Mouse (Mus musculus) forebrain, embryonic 14.5 days (tissue): ENCODE measurements around the gene Strn3. TPM values are rescaled to one million over a fixed set of nuclear protein-coding genes. Genes with fewer than 3 reads are reported as not detected.
A peak's percentile ranks its signal among the peaks of the same experiment; 100 is the strongest.

ENCODE experiments used
- ATAC-seq: fragments of 200-750 bp; cut with Nextera tagmentation; 2 replicates; pipeline ENCODE4 v1.8.0; 2017; ENCODE audit warnings: mild to moderate bottlenecking, moderate library complexity
- DNase-seq: peaks from one replicate; pipeline ENCODE4 v3.0.0-alpha.2; 2015; ENCODE audit warnings: low spot score
- H3K27ac ChIP-seq: fragments of 300-500 bp; sonication (generic); 2 replicates; pipeline ENCODE4 v1.5.1; 2014; ENCODE audit warnings: low read depth, mild to moderate bottlenecking, control low read depth, low read length, moderate library complexity
- H3K27me3 ChIP-seq: fragments of 300-500 bp; sonication (generic); replicated peaks from 2 replicates; pipeline ENCODE4 v1.6.1; 2014; ENCODE audit warnings: low read length, control low read depth, mixed read lengths; ENCODE audit not compliant: control insufficient read depth, insufficient read depth
- H3K36me3 ChIP-seq: fragments of 300-500 bp; sonication (generic); 2 replicates; pipeline ENCODE4 v1.6.1; 2014; ENCODE audit warnings: low read length, control low read depth; ENCODE audit not compliant: control insufficient read depth, insufficient read depth
- H3K4me1 ChIP-seq: fragments of 300-500 bp; sonication (generic); 2 replicates; pipeline ENCODE4 v1.6.1; 2014; ENCODE audit warnings: antibody characterized with exemption, low read length, control low read depth; ENCODE audit not compliant: control insufficient read depth, insufficient read depth
- H3K4me2 ChIP-seq: fragments of 300-500 bp; sonication (generic); 2 replicates; pipeline ENCODE4 v1.6.1; 2014; ENCODE audit warnings: mild to moderate bottlenecking, control low read depth, low read length
- H3K4me3 ChIP-seq: fragments of 300-500 bp; sonication (generic); 2 replicates; pipeline ENCODE4 v1.5.1; 2014; ENCODE audit warnings: low read depth, low read length, control low read depth
- H3K9ac ChIP-seq: fragments of 300-500 bp; sonication (generic); 2 replicates; pipeline ENCODE4 v1.6.1; 2014; ENCODE audit warnings: mild to moderate bottlenecking, low read length, control low read depth, moderate library complexity
- H3K9me3 ChIP-seq: fragments of 300-500 bp; sonication (generic); replicated peaks from 2 replicates; pipeline ENCODE4 v1.6.1; 2016; ENCODE audit warnings: low read length, control low read depth, mixed read lengths; ENCODE audit not compliant: control insufficient read depth
- WGBS: fragments of 180-500 bp; shearing (Covaris S2); extraction: QIAGEN DNeasy Blood & Tissue Kit; methylation state at CpG from one replicate; pipeline ENCODE4 v1.1.7; 2014; 5-methylcytosine and 5-hydroxymethylcytosine counted together
- polyA plus RNA-seq: library from polyadenylated mRNA; unstranded; fragments of >200 nt; fragmentation: Nextera tagmentation; extraction: Ambion mirVana; gene quantifications from 2 replicates; pipeline ENCODE4 v1.2.1, GENCODE M21; 2014

Gene Strn3
- polyA plus RNA-seq, 1 experiment from 2014 or later: 46.9 TPM

GRCm38 (mm10) chr12:51641871-51642270 lies 49.8 kb downstream of the Strn3 start:
- Histone ChIP-seq H3K27ac (no peak overlapping the region), H3K9me3 (no peaks in the 10 kb centered on the region), H3K4me1 (no peaks in the 10 kb centered on the region), H3K4me2 (no peak overlapping the region), H3K9ac (no peak overlapping the region), H3K36me3 (peaks cover 7% of the 10 kb centered on the region), H3K27me3 (no peaks in the 10 kb centered on the region), H3K4me3 (no peak overlapping the region)
- DNase-seq: no peak
- ATAC-seq: no peak
- WGBS: 81% methylated on average over 6 of the region's 6 CpGs

DNA sequence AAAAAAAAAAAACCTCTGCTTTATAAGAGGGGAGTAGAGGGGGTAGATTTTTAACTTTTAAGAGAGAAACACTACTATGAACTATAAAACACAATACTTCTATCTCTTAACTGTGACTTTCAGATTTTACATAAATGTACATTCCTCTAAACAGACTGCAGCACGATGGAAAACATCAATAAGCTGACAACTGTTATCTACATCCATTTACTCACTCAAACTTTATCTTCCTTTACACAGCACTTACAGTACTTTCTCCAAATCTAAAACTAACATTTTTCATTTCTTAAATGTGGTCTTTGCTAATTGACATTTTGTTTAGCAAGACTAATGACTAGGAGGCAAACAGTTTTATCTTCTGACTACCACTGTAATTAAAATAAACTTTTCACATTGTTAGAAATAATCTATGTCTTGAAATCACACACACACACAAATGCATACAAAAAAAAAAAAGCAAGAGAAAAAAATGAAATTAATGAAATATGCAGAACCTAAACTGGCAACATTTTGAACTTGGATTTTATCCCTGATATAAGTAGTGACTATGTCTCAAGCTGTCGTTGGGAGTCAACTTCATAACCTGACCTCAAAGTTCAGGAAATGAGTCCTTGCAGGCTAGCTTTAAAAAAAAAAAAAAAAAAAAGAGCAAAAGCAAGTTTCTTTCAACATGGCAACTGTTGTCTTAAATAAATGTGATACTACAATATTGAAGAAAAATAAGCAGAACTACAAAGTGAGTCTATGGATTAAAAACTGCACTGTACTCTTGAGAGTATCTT lies 54.8 kb downstream of the Strn3 start:
- ATAC-seq: no peak
- DNase-seq: no peak
- Histone ChIP-seq H3K27me3 (no peaks in the 10 kb centered on the region), H3K27ac (no peak overlapping the region), H3K9me3 (no peaks in the 10 kb centered on the region), H3K4me3 (no peak overlapping the region), H3K4me1 (no peaks in the 10 kb centered on the region), H3K36me3 (no peaks in the 10 kb centered on the region), H3K9ac (no peak overlapping the region), H3K4me2 (no peak overlapping the region)
- 88% methylated on average over 2 of the region's 2 CpGs for WGBS

- Histone ChIP-seq H3K9me3 (no peaks in the 10 kb centered on the region), H3K27ac (no peak overlapping the region), H3K4me3 (no peak overlapping the region), H3K4me1 (no peaks in the 10 kb centered on the region), H3K4me2 (no peak overlapping the region), H3K9ac (no peak overlapping the region), H3K36me3 (no peaks in the 10 kb centered on the region), H3K27me3 (no peaks in the 10 kb centered on the region)
- DNase-seq (no peak), ATAC-seq (no peak)
- WGBS: 98% methylated on average over 2 of the region's 2 CpGs
Measured at GRCm38 (mm10) chr12:51636260-51636659, 55.4 kb downstream of the Strn3 start.

GRCm38 (mm10) chr12:51633481-51633880 lies 58.2 kb downstream of the Strn3 start:
- no peak overlapping the region for H3K4me2 ChIP-seq
- no peak for ATAC-seq
- H3K9ac ChIP-seq: no peak overlapping the region
- H3K9me3 ChIP-seq: no peaks in the 10 kb centered on the region
- H3K27ac ChIP-seq: no peak overlapping the region
- DNase-seq: no peak
- WGBS: 91% methylated on average over 4 of the region's 4 CpGs
- no peak overlapping the region for H3K4me3 ChIP-seq
- no peaks in the 10 kb centered on the region for H3K36me3 ChIP-seq
- no peaks in the 10 kb centered on the region for H3K4me1 ChIP-seq
- no peaks in the 10 kb centered on the region for H3K27me3 ChIP-seq

GRCm38 (mm10) chr12:51623366-51623694 lies 68.4 kb downstream of the Strn3 start:
- no peak for DNase-seq

GRCm38 (mm10) chr12:51622670-51623365 lies 68.9 kb downstream of the Strn3 start:
- WGBS: 68% methylated on average over 5 of the region's 5 CpGs
- Histone ChIP-seq H3K4me2 (no peak overlapping the region), H3K4me3 (no peak overlapping the region), H3K36me3 (peaks cover 28% of the 10 kb centered on the region), H3K27ac (no peak overlapping the region), H3K4me1 (no peaks in the 10 kb centered on the region), H3K27me3 (no peaks in the 10 kb centered on the region), H3K9me3 (no peaks in the 10 kb centered on the region), H3K9ac (no peak overlapping the region)
- ATAC-seq (peak; percentile 85), DNase-seq (peak; percentile 84)

More at GRCm38 (mm10) chr12:51623366-51623694, 68.4 kb downstream of the Strn3 start:
- H3K36me3 ChIP-seq: peaks cover 24% of the 10 kb centered on the region
- ATAC-seq: peak; percentile 44; the same call in 1 of the 2 replicates
- no peaks in the 10 kb centered on the region for H3K9me3 ChIP-seq
- H3K27ac ChIP-seq: no peak overlapping the region
- no peak overlapping the region for H3K4me2 ChIP-seq
- no peak overlapping the region for H3K4me3 ChIP-seq
- no peaks in the 10 kb centered on the region for H3K4me1 ChIP-seq
- no peak overlapping the region for H3K9ac ChIP-seq
- no peaks in the 10 kb centered on the region for H3K27me3 ChIP-seq

DNA sequence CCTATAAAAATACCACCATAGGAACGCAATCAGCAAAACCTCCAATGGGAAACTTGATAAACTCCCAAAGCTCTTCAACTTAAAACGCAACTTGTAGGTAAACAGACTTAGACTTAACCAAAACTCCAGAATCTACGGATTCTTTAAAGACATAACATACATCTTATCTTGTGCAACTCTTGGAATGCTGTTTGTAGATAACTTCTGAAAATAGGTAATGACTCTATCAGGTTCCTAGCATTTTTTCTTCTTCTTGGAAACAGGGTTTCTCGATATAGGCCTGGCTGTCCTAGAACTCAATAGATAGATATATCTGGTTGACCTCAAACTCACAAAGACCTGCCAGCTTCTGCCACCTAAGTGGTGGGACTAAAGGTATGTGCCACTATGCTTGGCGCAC lies 70.5 kb downstream of the Strn3 start:
- Histone ChIP-seq H3K4me2 (no peak overlapping the region), H3K27me3 (no peaks in the 10 kb centered on the region), H3K9ac (no peak overlapping the region), H3K4me1 (no peaks in the 10 kb centered on the region), H3K36me3 (peaks cover 34% of the 10 kb centered on the region), H3K4me3 (no peak overlapping the region), H3K9me3 (no peaks in the 10 kb centered on the region), H3K27ac (no peak overlapping the region)
- DNase-seq (no peak), ATAC-seq (no peak)
- 97% methylated on average over 5 of the region's 5 CpGs for WGBS

DNA sequence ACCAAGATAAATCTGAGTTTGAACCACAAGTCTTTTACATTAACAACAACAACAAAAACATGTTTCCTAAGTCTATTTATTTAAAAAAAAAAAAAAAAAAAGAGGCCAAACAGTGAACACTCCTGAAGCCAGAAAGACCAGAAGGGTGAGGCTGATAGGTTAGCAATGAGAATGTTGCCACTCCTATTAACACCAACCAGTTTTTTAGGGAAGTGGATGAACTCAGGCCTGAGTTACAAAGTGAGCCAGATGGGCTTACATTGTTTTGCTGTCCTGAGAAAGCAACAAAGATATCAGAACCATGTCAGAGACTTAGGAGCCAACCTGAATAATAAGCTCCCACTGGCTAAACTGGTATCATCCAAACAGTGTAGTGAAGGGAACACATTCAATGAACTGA lies 71.1 kb downstream of the Strn3 start:
- no peak overlapping the region for H3K4me2 ChIP-seq
- no peaks in the 10 kb centered on the region for H3K4me1 ChIP-seq
- no peak overlapping the region for H3K4me3 ChIP-seq
- ATAC-seq: no peak
- no peaks in the 10 kb centered on the region for H3K27me3 ChIP-seq
- no peak for DNase-seq
- peaks cover 35% of the 10 kb centered on the region for H3K36me3 ChIP-seq
- H3K9me3 ChIP-seq: no peaks in the 10 kb centered on the region
- no peak overlapping the region for H3K27ac ChIP-seq
- no peak overlapping the region for H3K9ac ChIP-seq

DNA sequence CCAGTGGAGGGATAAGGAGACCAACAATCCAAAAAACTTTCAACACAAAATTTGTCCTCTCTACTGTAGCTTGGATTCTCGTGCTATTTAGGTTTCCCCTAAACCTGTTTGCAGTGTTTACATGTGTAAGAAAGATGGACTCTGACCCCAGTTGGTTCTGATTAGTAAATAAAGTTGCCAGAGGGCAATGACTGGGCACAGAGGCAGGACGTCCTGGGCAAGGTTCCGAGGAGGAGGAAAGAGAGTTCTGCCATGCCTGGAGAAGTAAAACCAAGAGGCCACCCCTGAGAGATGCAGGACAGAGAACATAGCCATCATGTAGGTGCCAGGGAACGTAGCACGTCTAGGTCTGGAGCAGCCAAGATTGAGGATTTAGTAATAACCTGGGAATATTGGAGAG lies 79.3 kb downstream of the Strn3 start:
- DNase-seq (no peak), ATAC-seq (no peak)
- H3K36me3 ChIP-seq: peaks cover 44% of the 10 kb centered on the region
- H3K4me1 ChIP-seq: no peaks in the 10 kb centered on the region
- no peak overlapping the region for H3K4me2 ChIP-seq
- no peaks in the 10 kb centered on the region for H3K27me3 ChIP-seq
- no peaks in the 10 kb centered on the region for H3K9me3 ChIP-seq
- 87% methylated on average over 5 of the region's 5 CpGs for WGBS
- H3K27ac ChIP-seq: no peak overlapping the region
- H3K9ac ChIP-seq: no peak overlapping the region
- H3K4me3 ChIP-seq: no peak overlapping the region
